Mouse (Mus musculus) adipose tissue, adult 10 weeks (tissue): ENCODE data around the gene Hes6. TPM values are rescaled to one million over a fixed set of nuclear protein-coding genes. Genes with fewer than 3 reads are reported as not detected.

Source experiments
- polyA plus RNA-seq: library from polyadenylated mRNA; stranded (reverse); fragments of 350-450 nt; fragmentation: Illumina TruSeq; extraction: RNeasy Lipid Tissue Mini Kit (QIAGEN cat#74804); gene quantifications from one replicate; pipeline ENCODE4 v1.2.3, GENCODE M21; 2014; ENCODE audit warnings: low read depth, low replicate concordance

The Hes6 gene
- 23.1 TPM for polyA plus RNA-seq

GRCm38 (mm10) chr1:91413898-91414594, at the start of gene Hes6:
Gene Hes6 (minus strand): TSS chr1:91414038.

GRCm38 (mm10) chr1:91459059-91459809, 45.4 kb upstream of the Hes6 start, which contains the start of gene Per2:
Gene Per2 (minus strand): TSS chr1:91459324.

GRCm38 (mm10) chr1:91398260-91399062, 15.4 kb downstream of the Hes6 start, which contains the start of gene Ilkap:
Gene Ilkap (minus strand): TSS chr1:91398815.

GRCm38 (mm10) chr1:91366215-91367108, 47.4 kb downstream of the Hes6 start, which contains the start of gene Erfe:
Gene Erfe (plus strand): TSS chr1:91366430.

Other genes starting within 250 kb of the Hes6 start
- 35.0 TPM for gene Ramp1, start 234.2 kb downstream of the Hes6 start, polyA plus RNA-seq
- gene Ube2f, start 163.7 kb downstream of the Hes6 start, polyA plus RNA-seq: 45.3 TPM
- gene Scly, start 115.7 kb downstream of the Hes6 start, polyA plus RNA-seq: 15.7 TPM
- 0.12 TPM for gene Espnl, start 92.0 kb downstream of the Hes6 start, polyA plus RNA-seq
- gene Klhl30, start 63.0 kb downstream of the Hes6 start, polyA plus RNA-seq: 0.27 TPM
- 0.21 TPM for gene Erfe, start 47.6 kb downstream of the Hes6 start, polyA plus RNA-seq
- gene Ilkap, start 15.2 kb downstream of the Hes6 start, polyA plus RNA-seq: 60.2 TPM
- 6.5 TPM for gene Per2, start 45.3 kb upstream of the Hes6 start, polyA plus RNA-seq
- gene Traf3ip1, start 80.6 kb upstream of the Hes6 start, polyA plus RNA-seq: 9.2 TPM
- gene Asb1, start 126.5 kb upstream of the Hes6 start, polyA plus RNA-seq: 10.4 TPM